Mouse (Mus musculus) C2C12 (cell line): ENCODE results near the gene Sall4.

ENCODE experiments used
- CTCF ChIP-seq: IDR thresholded peaks from one replicate; pipeline ENCODE4 v1.5.1; 2011; ENCODE audit not compliant: control insufficient read depth, insufficient read depth, insufficient read length
- MAX ChIP-seq: IDR thresholded peaks from one replicate; pipeline ENCODE4 v1.6.1; 2011; ENCODE audit warnings: mild to moderate bottlenecking, control low read depth
- MYOG ChIP-seq: IDR thresholded peaks from one replicate; pipeline ENCODE4 v1.6.1; 2011; ENCODE audit not compliant: control insufficient read depth, insufficient read length; ENCODE audit errors: extremely low read depth

DNA sequence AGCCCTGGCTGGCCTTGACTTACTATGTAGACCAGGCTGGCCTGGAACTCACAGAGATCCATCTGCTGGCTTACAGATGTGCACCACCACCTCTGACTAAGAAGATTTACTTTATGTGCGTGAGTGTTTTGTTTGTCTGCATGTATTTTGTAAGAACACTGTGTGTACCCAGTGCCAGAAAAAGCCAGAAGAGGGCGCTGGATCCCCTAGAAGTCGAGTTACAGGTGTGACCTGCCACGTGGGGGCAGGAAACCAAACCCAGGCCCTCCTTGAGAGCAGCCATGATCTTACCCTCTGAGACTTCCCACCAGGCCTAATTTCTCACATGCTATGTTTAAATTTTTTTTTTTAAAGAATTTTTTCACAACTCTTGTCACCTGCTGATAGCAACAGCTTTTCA is 48.0 kb downstream of the Sall4 start:
- TF ChIP-seq CTCF (no peak), MAX (no peak), MYOG (no peak)
